Mouse (Mus musculus): ENCODE data around the gene Hbs1l. TPM values are rescaled to one million over a fixed set of nuclear protein-coding genes. Genes with fewer than 3 reads are reported as not detected.
A peak's percentile ranks its signal among the peaks of the same experiment; 100 is the strongest.

The Hbs1l gene
- 116 and 120 TPM in 2 replicates for polyA plus RNA-seq (2015; fragmentation: Nextera tagmentation; extraction: Ambion mirVana)

- under 1% methylated on average over 68 of the region's 81 CpGs for WGBS
- H3K9ac ChIP-seq (replicated peaks), result peak within 1 kb of the TSS; percentile 74
- peaks cover 26% of the 10 kb centered on the region for H3K4me1 ChIP-seq
- peaks cover 18% of the 10 kb centered on the region for H3K36me3 ChIP-seq
- H3K4me3 ChIP-seq, result peak within 1 kb of the TSS; percentile 62
- H3K27me3 ChIP-seq, result no peaks in the 10 kb centered on the region
- ATAC-seq (replicated peaks), result peak; percentile 99
- H3K9me3 ChIP-seq, result no peaks in the 10 kb centered on the region
- peak within 1 kb of the TSS; percentile 62 for H3K4me2 ChIP-seq (replicated peaks)
- H3K27ac ChIP-seq (replicated peaks), result peak within 1 kb of the TSS; percentile 77
Observed at GRCm38 (mm10) chr10:21295759-21296621, at the start of gene Hbs1l. Gene Hbs1l (plus strand): TSS chr10:21295979.

GRCm38 (mm10) chr10:21248556-21248955 is 47.2 kb upstream of the Hbs1l start:
- Histone ChIP-seq H3K4me1 (no peaks in the 10 kb centered on the region), H3K9ac (replicated peaks) (no peak overlapping the region), H3K4me3 (no peak overlapping the region), H3K4me2 (replicated peaks) (no peak overlapping the region), H3K36me3 (no peaks in the 10 kb centered on the region), H3K27ac (replicated peaks) (no peak overlapping the region), H3K9me3 (no peaks in the 10 kb centered on the region), H3K27me3 (no peaks in the 10 kb centered on the region)
- ATAC-seq (replicated peaks), result no peak
- WGBS, result 75% methylated on average over 4 of the region's 4 CpGs

- Histone ChIP-seq H3K4me2 (replicated peaks) (no peak overlapping the region), H3K4me3 (no peak overlapping the region), H3K9me3 (no peaks in the 10 kb centered on the region), H3K36me3 (no peaks in the 10 kb centered on the region), H3K9ac (replicated peaks) (no peak overlapping the region), H3K27ac (replicated peaks) (no peak overlapping the region), H3K4me1 (no peaks in the 10 kb centered on the region), H3K27me3 (no peaks in the 10 kb centered on the region)
- no peak for ATAC-seq (replicated peaks)
- whole genome bisulfite sequencing, result 62% methylated on average over 15 of the region's 15 CpGs
Observed at GRCm38 (mm10) chr10:21251881-21252534, 43.8 kb upstream of the Hbs1l start.

GRCm38 (mm10) chr10:21252800-21253199 is 43.0 kb upstream of the Hbs1l start:
- Histone ChIP-seq H3K27me3 (no peaks in the 10 kb centered on the region), H3K4me1 (no peaks in the 10 kb centered on the region), H3K4me3 (no peak overlapping the region), H3K36me3 (no peaks in the 10 kb centered on the region), H3K9me3 (no peaks in the 10 kb centered on the region), H3K27ac (replicated peaks) (no peak overlapping the region), H3K4me2 (replicated peaks) (no peak overlapping the region), H3K9ac (replicated peaks) (no peak overlapping the region)
- WGBS, result 90% methylated on average over 4 of the region's 4 CpGs
- ATAC-seq (replicated peaks), result no peak

DNA sequence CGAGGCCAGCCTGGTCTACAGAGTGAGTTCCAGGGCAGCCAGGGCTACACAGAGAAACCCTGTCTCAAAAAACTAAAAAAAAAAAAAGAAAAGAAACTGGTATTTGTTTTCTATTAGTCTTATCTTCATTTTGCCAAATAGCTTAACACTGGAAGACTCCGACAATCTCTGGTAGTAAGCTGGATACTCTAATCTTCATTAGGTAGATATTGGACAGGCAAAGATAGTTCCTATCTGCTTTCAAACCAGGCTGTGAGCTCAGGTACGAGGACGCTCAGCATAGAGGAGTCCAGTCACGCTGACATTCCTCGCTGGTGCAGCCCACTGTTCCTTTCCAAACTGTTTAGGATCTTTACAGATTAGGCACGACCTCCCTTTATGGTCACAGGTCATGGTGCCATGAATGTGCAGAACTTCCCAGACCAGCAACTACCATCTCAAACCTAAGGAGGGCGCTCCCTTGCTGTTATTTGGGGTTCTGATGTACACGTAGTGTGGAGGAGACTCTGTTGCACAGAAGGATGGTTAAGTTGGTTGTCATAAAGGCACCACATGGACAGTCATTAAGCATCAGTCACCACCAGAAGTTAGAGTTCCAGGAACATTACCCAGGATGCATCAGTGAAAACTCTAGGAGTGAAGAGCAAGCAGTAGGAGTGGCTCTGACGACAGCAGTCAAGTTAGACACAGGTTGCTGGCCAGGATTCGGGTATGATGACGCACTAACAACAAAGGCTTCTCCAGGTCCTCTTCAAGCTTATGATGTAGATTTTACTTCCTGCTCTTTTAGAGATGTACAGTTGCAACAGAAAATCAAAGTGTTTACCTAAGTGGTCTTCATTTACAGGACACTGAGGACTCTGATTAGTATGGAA is 41.3 kb upstream of the Hbs1l start:
- H3K27me3 ChIP-seq, result no peaks in the 10 kb centered on the region
- H3K36me3 ChIP-seq, result no peaks in the 10 kb centered on the region
- no peak overlapping the region for H3K9ac ChIP-seq (replicated peaks)
- H3K4me3 ChIP-seq, result no peak overlapping the region
- WGBS, result 88% methylated on average over 12 of the region's 12 CpGs
- no peaks in the 10 kb centered on the region for H3K9me3 ChIP-seq
- H3K4me1 ChIP-seq, result no peaks in the 10 kb centered on the region
- no peak for ATAC-seq (replicated peaks)
- H3K4me2 ChIP-seq (replicated peaks), result no peak overlapping the region
- no peak overlapping the region for H3K27ac ChIP-seq (replicated peaks)

DNA sequence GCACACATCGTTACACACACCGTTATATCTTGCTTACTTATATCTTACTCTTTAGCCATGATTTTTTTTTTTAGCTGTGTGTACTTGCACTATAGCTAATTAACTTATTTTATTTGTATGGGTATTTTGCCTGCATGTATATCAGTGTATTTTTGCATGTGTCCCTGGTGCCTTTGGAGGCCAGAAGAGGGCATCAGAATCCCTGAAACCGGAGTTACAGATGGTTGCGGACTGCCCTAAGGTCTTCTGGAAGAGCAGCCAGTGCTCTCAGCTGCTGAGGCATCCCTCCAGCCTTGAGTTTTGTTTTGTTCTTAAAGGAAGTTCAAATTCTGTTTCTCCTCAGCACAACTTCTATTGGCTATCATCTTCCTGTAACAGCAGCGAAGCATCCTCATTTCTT is 38.5 kb upstream of the Hbs1l start:
- H3K27ac ChIP-seq (replicated peaks), result no peak overlapping the region
- H3K4me2 ChIP-seq (replicated peaks), result no peak overlapping the region
- no peak for ATAC-seq (replicated peaks)
- H3K9me3 ChIP-seq, result no peaks in the 10 kb centered on the region
- WGBS, result 75% methylated on average over 5 of the region's 5 CpGs
- H3K4me1 ChIP-seq, result no peaks in the 10 kb centered on the region
- H3K27me3 ChIP-seq, result no peaks in the 10 kb centered on the region
- no peak overlapping the region for H3K4me3 ChIP-seq
- no peak overlapping the region for H3K9ac ChIP-seq (replicated peaks)
- no peaks in the 10 kb centered on the region for H3K36me3 ChIP-seq

DNA sequence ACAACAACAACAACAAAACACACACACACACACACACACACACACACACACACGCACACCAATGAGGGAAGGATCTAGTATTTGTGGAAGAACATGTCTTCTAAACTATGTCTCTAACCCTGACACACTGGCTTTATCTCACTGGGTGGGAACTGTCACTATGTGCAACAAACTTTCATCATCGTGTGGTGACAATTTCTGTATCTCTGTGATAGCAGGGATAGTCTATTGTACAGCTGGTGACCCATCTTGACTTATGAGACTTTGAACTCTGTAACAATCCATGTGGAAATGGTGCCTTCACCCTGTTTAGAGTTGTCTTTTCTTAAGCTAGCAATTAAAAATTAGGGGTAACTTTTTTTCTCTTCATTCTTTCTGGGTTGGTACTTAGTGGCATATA is 36.1 kb upstream of the Hbs1l start:
- Histone ChIP-seq H3K4me2 (replicated peaks) (no peak overlapping the region), H3K4me1 (no peaks in the 10 kb centered on the region), H3K9ac (replicated peaks) (no peak overlapping the region), H3K36me3 (no peaks in the 10 kb centered on the region), H3K4me3 (no peak overlapping the region), H3K27ac (replicated peaks) (no peak overlapping the region), H3K27me3 (no peaks in the 10 kb centered on the region), H3K9me3 (no peaks in the 10 kb centered on the region)
- no peak for ATAC-seq (replicated peaks)
- WGBS, result 82% methylated on average over 2 of the region's 2 CpGs

GRCm38 (mm10) chr10:21265188-21265587 is 30.6 kb upstream of the Hbs1l start:
- 75% methylated on average over 11 of the region's 11 CpGs for WGBS

DNA sequence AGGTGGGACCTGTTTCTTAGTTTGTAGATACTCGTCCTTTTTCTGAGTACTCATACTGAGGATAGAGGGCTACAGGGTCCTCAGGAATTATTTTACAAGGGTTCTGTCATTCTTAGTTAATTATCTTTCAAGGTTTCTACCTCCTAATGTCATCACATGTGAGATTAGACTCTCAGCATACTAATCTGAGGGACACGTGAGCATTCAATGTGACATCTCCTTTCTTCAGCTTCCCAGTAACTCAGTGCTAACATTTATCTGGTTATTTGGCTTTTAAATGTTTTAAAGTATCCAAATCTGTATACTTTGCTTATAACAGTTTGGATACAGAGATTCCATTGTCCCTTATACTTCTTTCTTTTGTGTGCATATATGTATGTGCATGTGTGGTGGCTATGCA is 28.3 kb upstream of the Hbs1l start:
- no peak for ATAC-seq (replicated peaks)
- WGBS, result 90% methylated on average over 2 of the region's 2 CpGs
- no peaks in the 10 kb centered on the region for H3K9me3 ChIP-seq

More at GRCm38 (mm10) chr10:21265188-21265587, 30.6 kb upstream of the Hbs1l start:
- no peak overlapping the region for H3K9ac ChIP-seq (replicated peaks)
- H3K4me1 ChIP-seq, result no peaks in the 10 kb centered on the region
- no peak overlapping the region for H3K27ac ChIP-seq (replicated peaks)
- H3K4me2 ChIP-seq (replicated peaks), result no peak overlapping the region
- H3K9me3 ChIP-seq, result no peaks in the 10 kb centered on the region
- H3K4me3 ChIP-seq, result no peak overlapping the region
- H3K27me3 ChIP-seq, result no peaks in the 10 kb centered on the region
- H3K36me3 ChIP-seq, result no peaks in the 10 kb centered on the region
- ATAC-seq (replicated peaks), result no peak

DNA sequence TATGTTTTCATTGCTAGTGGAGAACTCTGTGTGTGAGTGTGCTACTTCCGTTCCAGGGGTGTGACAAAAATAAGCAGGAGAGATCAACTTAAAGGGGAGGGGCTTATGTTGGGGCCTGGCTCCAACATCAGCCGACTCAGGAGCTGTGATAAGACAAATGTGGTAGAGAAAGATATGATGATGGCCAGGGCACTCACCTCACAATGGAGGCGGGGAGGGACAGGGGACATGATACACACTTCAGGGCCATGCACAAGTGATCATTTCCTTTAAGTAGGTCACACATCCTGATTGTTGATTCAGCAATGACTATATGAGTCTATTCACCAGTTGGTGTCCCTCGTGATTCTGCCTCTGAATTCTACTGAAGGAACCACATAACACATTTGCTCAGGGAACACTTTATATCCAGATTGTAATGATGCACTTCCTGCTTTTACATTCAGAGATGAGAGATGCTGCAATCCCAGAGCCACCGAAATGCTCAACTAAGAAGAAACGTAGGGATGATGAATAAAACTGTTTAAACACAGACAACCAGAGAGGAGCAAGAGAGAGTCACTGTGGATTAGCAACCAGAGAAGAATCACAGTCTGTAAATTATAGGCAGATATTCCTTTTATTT is 26.9 kb upstream of the Hbs1l start:
- H3K27me3 ChIP-seq, result no peaks in the 10 kb centered on the region
- no peak for ATAC-seq (replicated peaks)
- no peaks in the 10 kb centered on the region for H3K36me3 ChIP-seq
- H3K4me3 ChIP-seq, result no peak overlapping the region
- H3K9me3 ChIP-seq, result no peaks in the 10 kb centered on the region
- 82% methylated on average over 6 of the region's 6 CpGs for WGBS
- H3K4me1 ChIP-seq, result no peaks in the 10 kb centered on the region
- no peak overlapping the region for H3K9ac ChIP-seq (replicated peaks)
- no peak overlapping the region for H3K27ac ChIP-seq (replicated peaks)
- no peak overlapping the region for H3K4me2 ChIP-seq (replicated peaks)

More for the DNA sequence above, 28.3 kb upstream of the Hbs1l start:
- Histone ChIP-seq H3K4me2 (replicated peaks) (no peak overlapping the region), H3K36me3 (no peaks in the 10 kb centered on the region), H3K27me3 (no peaks in the 10 kb centered on the region), H3K9ac (replicated peaks) (no peak overlapping the region), H3K27ac (replicated peaks) (no peak overlapping the region), H3K4me1 (no peaks in the 10 kb centered on the region), H3K4me3 (no peak overlapping the region)

DNA sequence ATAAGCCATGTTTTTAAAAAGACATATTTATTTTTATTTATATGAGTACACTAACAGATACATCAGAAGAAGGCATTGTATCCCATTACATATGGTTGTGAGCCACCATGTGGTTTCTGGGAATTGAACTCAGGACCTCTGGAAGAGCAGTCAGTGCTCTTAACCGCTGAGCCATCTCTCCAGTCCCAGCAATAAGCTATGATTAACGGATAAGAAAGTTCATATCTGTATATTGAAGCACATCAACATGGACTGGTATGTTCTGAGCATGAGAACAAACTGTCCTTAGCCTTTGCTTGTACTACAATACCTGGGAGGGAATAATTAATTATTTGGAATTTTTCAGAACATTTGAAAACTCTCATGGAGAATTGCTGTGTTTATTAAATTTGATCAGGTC is 25.9 kb upstream of the Hbs1l start:
- Histone ChIP-seq H3K27ac (replicated peaks) (no peak overlapping the region), H3K4me3 (no peak overlapping the region), H3K4me1 (no peaks in the 10 kb centered on the region), H3K36me3 (no peaks in the 10 kb centered on the region), H3K27me3 (no peaks in the 10 kb centered on the region), H3K9ac (replicated peaks) (no peak overlapping the region), H3K4me2 (replicated peaks) (no peak overlapping the region), H3K9me3 (no peaks in the 10 kb centered on the region)
- no peak for ATAC-seq (replicated peaks)
- WGBS, result 86% methylated on average over 2 of the region's 2 CpGs

Measured in forebrain, embryonic 15.5 days (tissue).